Mouse (Mus musculus) brain, embryonic 14.5 days (tissue): ENCODE measurements around the gene Tepsin.

ENCODE experiments used
- CTCF ChIP-seq: fragments of 200-500 bp; IDR thresholded peaks from 2 replicates; pipeline ENCODE4 v1.5.1; 2012; ENCODE audit warnings: inconsistent platforms, mild to moderate bottlenecking, moderate library complexity, borderline replicate concordance; ENCODE audit not compliant: insufficient read depth, insufficient read length; ENCODE audit errors: extremely low read depth
- POLR2A ChIP-seq: fragments of 200-500 bp; IDR thresholded peaks from 2 replicates; pipeline ENCODE4 v1.6.1; 2012; ENCODE audit warnings: mild to moderate bottlenecking, inconsistent platforms, borderline replicate concordance; ENCODE audit not compliant: poor library complexity, insufficient read depth, insufficient read length, severe bottlenecking; ENCODE audit errors: extremely low read depth

DNA sequence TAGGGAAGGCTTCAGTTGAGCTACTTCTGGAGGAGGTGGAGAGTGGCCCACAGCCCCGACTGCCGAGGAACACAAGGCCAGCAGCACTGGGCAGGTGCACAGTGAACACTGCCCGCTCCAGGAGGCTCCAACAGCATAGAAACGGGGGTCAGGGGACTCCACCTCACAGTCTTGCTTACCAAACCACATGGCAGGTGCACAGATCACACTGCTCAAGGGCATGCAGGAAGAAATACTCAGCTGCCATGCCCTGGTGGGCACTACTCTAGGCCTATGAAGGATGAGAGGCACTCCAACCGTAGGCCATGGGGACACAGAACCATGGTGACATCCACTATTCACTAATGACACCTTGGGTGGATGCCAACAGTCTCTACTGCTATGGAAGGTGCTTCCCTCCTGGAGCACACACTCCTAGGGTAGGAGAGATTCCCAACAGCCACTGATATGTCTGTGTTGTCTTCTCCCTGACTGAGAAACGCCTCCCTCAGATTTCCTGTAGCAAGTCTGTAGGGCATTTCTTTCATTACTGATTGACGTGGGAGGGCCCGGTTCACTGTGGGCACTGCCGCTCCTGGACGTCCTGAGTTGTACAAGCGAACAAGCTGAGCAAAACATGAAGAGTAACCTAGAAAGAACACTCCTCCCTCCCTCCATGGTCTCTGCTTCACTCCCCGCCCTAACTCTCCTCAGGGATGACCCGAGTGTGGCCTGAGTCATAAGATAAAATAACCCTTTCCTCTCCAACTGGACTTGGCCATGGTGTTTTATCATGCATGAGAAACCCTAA is 45.4 kb upstream of the Tepsin start:
- no peak for TF ChIP-seq POLR2A
- TF ChIP-seq CTCF: no peak
